Mouse (Mus musculus) ES-Bruce4 (cell line): ENCODE measurements around the gene Grik4.

ENCODE experiments used
- CTCF ChIP-seq: IDR thresholded peaks from one replicate; pipeline ENCODE4 v1.8.1; 2011; ENCODE audit warnings: low read depth, low read length
- POLR2A ChIP-seq: IDR thresholded peaks from one replicate; pipeline ENCODE4 v1.8.1; 2011; ENCODE audit warnings: low read length; ENCODE audit not compliant: insufficient read depth

DNA sequence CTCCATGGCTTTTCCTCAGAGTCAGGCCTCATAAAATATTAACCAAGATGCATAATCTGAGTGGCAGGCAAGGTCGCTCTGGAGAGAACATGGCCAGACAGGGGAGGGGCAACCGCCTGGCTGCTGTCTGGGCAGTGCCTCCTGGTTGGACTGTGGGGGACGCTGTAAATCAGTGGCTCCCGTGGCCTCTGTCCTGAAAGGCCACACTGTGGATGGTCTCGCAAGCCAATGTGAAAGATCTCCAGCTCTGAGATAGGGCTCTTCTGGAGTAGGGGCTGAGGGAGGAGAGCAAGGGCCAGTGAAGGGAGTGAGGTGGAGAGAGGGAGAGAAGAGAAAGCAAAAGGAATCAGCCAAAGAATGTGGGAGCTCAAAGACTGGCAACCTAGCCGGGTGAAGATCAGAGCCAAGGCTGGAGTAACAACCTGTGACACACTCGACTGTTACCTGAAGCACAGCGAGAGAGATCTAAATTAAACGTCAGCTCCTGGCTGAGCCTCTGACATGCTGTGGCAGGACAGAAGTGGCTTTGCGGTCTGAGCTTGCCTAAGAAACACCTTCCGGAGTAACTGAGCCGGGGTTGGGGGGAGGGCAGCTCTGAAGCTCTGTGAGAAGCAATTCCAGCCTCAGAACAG lies 270.8 kb downstream of the Grik4 start:
- TF ChIP-seq CTCF (no peak), POLR2A (no peak)
